Mouse (Mus musculus): ENCODE data around the gene Gm20388.
A peak's percentile ranks its signal among the peaks of the same experiment; 100 is the strongest.

Gm20388 gene

DNA sequence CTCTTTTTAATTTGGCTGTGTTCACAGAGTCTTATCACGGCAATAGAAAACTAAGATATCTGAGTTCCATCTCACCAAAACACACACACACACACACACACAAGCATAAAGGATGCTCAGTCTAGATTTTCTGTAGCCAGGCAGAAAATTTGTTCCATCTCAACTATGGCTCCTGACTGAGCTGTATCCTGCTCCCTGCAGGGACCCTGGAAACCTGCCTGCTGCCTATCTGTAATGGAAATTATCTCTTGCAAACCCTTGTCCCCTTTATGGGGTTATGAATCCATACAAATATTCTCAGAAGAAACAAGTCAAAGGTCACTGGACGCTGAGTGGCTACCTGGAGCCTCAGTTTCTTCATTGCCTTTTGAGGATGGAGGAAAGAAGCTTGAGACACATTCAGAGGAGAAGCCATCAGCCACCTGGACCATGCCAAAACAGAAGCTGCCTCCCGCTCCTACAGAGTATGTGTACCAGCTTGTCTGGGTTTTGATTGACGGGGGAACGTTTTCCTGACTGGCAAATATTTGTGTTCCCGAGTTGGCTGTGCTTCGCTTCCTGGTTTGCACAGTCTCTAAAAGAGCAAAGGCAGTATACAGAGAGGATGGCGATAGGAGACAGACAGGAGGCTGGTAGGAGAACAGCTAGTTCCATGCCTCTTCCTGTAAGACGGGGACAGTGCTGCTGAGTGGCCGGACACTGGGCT lies 681.1 kb downstream of the Gm20388 start:
- no peak for DNase-seq

- no peak for DNase-seq
These were observed 683.9 kb downstream of the Gm20388 start for GRCm38 (mm10) chr8:120594571-120594970.

DNA sequence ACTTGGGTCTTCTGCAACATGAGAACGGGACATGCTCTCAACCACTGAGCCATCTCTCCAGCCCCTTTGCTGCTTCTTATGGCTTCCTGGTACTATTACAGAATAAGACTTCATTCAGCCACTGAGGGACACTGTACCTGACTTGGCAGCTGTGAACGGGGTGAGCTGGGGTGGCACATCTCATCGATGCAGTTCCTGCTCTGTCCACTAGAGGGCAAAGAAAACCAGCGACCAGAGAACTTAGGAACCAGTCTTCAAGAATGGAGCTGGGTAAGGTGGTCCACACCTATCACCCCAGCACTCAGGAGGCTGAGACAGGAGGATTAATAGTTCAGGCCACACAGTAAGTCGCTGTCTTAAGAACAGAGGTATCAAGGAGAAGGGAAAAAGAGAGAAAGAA lies 685.3 kb downstream of the Gm20388 start:
- peak; percentile 72 for DNase-seq

DNA sequence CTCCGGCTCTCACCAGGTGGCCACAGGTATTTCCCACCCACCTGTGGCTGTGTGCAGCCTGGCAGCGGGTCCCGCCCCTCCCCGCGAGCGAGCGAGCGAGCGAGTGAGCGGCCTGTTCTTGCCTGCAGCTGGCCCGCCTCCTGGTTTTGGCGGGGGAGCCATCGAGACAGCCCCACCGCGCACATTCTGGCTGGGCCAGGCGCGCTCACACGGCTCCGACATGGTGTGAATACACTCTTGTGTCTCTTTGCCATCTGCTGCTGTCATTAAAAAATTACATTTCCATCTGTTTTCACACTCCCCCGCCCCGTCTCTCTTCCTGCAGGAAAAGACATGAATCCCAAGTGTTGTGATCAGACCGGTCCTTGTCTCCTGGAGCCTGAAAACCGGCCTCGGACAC lies 687.9 kb downstream of the Gm20388 start:
- no peak for DNase-seq

GRCm38 (mm10) chr8:120599504-120599903 lies 688.9 kb downstream of the Gm20388 start:
- peak; percentile 91 for DNase-seq

GRCm38 (mm10) chr8:120602672-120603071 lies 692.0 kb downstream of the Gm20388 start:
- no peak for DNase-seq

DNA sequence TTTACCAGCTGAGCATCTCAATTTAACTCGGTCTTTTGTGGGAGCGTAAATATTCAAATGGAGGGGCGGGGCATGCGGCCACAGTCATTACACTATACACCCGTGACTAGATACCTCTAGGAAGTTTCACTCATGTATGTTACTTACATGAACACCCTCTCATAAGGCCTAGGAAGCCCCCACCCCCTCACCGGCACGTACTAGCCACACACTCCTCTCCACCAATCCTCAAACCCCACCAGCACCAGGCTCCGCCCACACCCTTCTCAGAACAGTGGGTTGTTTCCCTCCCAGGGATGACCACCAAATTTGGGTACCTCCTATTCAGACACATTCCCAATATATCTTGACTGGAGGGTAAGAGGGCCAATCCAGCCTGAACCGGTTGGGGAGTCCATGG lies 696.8 kb downstream of the Gm20388 start:
- DNase-seq = no peak

DNA sequence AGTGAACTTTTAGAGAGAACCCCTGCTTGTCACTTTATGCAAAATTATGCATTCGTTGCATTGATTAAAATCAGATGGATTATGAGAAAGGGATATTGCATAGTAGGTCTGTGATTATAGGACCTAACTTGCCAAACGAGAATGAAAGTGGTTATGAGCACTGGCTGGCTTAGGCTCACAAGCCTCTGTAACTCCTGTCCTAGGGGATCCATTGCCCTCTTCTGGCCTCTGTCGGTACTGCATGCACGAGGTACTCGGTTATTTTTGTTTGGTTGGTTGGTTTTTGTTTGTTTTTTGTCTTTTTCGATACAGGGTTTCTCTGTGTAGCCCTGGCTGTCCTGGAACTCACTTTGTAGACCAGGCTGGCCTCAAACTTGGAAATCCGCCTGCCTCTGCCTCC lies 697.2 kb downstream of the Gm20388 start:
- peak; percentile 88 for DNase-seq

DNA sequence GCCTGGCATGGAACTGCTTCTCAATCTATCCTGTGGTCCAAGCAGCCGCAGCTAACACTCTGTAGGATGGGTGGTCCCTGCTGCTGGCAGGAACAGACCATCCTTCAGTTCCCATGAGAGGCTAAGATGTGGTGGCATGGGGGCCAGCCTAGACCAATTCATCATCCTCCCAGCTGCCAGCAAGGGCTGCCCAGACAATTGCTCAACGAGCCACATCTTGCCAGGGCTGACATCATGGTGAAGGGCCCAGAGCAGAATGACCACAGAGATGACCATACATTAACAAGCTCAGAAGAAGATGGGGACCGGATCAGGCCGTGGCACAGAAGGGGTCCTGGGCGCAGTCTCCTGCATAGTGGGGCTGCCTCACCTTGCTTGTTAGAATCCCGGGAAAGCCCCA lies 700.2 kb downstream of the Gm20388 start:
- DNase-seq = no peak

DNA sequence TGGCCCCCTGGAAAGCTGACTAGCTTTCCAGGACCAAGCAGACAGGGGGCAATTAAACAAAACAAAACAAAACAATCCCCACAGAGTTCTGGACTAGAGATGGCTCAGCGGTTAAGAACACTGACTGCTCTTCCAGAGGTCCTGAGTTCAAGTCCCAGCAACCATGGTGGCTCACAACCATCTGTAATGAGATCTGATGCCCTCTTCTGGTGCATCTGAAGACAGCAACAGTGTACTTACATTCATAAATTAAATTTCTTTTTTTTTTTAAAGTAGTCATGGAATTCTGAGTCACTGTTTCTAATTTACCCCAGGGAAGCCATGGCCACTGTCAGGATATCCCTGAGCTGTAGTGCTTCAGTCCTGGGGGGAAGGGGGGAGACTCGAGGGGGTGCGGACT lies 703.9 kb downstream of the Gm20388 start:
- no peak for DNase-seq

- DNase-seq = no peak
These were observed 706.3 kb downstream of the Gm20388 start for GRCm38 (mm10) chr8:120616663-120617626.

DNA sequence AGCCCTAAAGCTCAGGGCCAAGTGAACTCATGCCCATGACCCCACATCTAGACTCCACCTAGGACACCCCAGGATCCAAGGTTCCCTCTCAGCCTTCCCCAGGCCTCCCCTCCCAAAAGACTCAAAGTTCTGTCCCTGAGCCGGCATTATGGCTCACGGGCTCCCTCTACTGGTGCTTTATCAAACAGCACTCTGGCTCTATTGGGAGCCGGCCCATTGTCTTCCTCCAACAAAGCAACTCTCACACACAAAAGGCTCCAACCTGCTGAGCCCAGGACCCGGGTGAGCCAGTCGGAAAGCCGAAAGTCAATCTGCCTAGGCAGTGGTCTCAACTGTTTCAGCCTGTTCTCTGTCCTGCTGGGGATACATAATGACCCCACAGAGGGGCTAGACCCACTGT lies 707.5 kb downstream of the Gm20388 start:
- DNase-seq = peak; percentile 79

DNA sequence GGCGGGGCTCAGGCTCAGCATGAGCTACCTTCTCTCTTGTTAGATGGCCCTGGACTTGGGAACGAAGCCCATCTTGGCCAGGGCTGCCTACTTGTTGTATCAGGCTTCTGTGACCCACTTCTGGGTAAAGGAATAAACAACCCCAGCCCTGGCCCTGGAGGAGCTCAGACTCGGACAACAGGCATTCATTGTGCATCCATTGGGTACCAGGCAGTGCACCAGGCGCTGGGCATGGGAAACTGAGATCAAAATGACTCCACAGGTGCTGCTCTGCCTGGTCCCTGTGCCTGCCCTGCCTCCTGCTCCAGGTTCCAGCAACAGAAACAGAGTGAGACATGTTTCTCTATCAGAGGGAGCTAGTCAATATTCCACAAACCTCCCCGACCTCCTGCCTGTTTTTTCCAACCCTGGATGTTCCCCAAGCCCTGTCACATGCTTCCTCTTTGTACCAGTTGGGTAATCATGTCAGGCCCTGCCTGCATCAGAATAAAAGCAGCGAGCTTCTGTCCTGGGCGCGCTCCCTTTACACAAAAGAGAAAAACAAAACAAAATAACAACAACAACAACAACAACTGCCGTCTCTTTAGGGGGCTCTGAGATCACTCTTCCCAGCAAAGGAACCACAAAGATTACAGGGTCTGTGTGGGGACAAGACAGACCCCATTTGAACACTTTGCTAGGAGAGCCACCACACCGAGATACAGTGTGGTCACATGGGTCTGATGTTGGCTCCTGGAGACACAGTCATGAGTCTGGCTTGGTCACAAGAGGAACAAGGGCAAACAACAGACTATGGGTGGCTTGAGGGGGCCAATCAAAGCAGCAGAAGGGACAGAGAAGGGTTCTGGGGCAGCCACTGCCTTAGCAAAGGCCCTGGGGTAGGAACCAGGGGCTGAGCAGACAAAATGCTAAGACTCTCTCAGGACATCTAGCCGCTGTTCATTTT lies 708.9 kb downstream of the Gm20388 start:
- DNase-seq = peak; percentile 30

- DNase-seq = no peak
These were observed 709.8 kb downstream of the Gm20388 start for GRCm38 (mm10) chr8:120620441-120620840.

GRCm38 (mm10) chr8:120622161-120622560 lies 711.5 kb downstream of the Gm20388 start:
- no peak for DNase-seq

GRCm38 (mm10) chr8:120623608-120624007 lies 713.0 kb downstream of the Gm20388 start:
- DNase-seq = no peak

DNA sequence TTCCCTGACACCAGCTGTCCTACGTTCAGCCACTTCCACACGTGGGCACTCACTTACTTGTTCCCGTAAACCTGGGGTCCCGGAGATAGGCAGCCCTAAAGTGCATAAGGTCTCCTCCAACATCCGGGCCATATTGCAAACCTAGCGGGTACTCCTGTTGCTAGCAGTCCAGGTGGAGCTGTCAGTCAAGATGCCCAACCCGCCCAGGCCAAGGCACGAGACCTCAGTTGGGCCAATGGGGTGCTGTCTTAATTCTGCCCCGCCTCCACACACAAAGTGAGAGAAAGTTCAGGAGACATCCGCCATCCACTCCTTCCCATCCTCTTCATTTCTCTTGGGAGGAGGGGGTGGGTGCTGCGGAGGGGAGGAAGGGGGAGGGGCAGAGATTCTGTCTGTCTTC lies 715.8 kb downstream of the Gm20388 start:
- DNase-seq = no peak

DNA sequence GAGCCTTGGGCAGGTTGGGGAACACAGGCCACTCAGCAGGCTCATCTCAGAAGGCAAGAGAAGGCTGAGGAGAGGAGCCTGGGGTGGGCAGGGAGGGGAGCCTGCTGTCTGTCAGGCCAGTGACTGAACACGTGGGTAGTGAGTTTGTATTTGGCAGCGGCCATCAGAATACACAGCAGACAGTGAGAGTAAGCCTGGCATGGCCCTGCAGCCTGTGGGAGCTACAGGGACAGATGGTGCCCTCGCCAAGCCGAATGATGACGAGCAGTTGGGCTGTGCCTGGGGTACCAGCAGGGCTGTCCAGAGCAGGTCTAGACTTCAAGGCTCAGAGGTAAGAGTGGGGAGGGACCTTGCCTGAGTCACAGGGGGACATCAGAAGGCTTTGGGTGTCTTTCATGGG lies 716.7 kb downstream of the Gm20388 start:
- no peak for DNase-seq

- no peak for DNase-seq
These were observed 719.4 kb downstream of the Gm20388 start for GRCm38 (mm10) chr8:120630031-120630430.

DNA sequence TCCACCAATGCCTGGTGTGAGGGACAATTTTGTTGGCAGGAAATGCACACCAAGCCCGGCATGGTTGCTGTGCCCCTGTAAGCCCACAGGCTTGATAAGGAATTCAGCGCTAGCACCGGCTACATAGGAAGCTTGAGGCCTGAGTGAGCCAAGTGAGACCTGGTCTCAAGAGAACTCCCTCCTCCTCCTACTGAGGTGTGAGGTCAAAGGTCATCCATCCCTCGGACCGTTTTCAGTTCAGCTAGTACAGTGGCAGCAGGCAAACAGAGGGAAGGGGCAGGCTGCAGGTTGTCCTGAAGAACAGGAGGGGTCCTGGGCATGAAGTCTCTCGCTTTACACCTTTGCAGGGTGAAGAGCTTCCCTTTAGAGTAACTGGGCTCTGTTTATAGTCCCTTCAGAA lies 720.2 kb downstream of the Gm20388 start:
- no peak for DNase-seq

DNA sequence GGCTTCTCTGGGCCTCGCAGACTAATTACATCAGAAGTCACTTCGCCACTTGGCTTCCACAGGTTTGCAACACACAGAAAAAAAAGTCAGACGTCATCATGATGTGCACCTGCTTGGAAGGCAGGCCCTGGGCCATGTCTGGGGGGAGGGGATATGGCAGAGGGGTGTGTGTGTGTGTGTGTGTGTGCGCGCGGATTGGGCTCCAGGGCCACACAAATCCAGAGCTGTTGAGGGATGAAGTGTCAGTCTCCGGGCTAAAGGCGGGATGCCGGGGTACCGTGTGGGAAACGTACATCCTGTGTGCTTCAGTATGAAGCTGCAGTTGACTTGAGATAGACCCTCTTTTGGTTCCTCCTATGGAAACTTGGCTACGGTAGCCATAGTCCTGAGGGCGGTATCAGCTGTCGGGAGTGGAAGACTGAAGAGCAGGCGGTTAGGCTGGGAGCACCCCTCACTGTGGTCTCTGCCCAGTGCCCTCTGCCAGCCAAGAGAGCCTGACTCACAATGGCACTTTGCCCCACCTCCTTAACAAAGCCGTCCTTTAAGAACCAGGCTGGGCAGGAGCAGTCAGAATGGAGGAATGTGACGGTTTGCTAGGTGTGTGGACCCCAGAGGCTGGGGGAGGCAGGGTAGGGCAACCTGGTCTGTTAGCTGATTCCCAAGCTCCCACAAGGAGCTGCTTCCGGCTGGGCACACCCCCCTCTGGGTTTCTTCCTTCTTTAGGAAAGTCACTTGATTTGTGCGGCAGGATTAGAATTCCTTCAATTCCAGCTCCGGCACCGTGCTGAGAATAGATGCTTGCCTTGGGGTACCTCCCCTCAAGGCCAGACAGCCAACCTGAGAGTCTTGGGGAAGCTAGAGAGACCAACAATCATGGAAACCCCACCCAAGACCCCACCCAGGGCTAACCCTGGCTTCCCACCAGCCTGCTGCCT lies 721.1 kb downstream of the Gm20388 start:
- no peak for DNase-seq
